Mouse (Mus musculus): ENCODE data around the gene Golga5.
"Not testable (repeated sequence)": the region's sequence is repeated elsewhere in the genome, so short reads cannot be mapped to it uniquely, and the experiment has no call there.

The Golga5 gene

GRCm38 (mm10) chr12:102450437-102450836, 18.5 kb upstream of the Golga5 start:
- no peak for DNase-seq (ENCODE audit: low spot score)

- no peak for DNase-seq (ENCODE audit: low spot score)
These were observed 17.6 kb upstream of the Golga5 start for GRCm38 (mm10) chr12:102451126-102451851.

GRCm38 (mm10) chr12:102453581-102453980, 15.4 kb upstream of the Golga5 start:
- no peak for DNase-seq (ENCODE audit: low spot score)

GRCm38 (mm10) chr12:102456467-102457193, 12.3 kb upstream of the Golga5 start:
- no peak for DNase-seq (ENCODE audit: low spot score)

- DNase-seq (ENCODE audit: low spot score): no peak
These were observed 8.9 kb upstream of the Golga5 start for GRCm38 (mm10) chr12:102460014-102460413.

GRCm38 (mm10) chr12:102461177-102461576, 7.8 kb upstream of the Golga5 start:
- DNase-seq (ENCODE audit: low spot score): no peak

- no peak for DNase-seq (ENCODE audit: low spot score)
These were observed 4.3 kb upstream of the Golga5 start for GRCm38 (mm10) chr12:102464650-102465049.

- no peak for DNase-seq (ENCODE audit: low spot score)
These were observed 799 bp upstream of the Golga5 start for GRCm38 (mm10) chr12:102468136-102468535.

GRCm38 (mm10) chr12:102474411-102474810, 5.5 kb downstream of the Golga5 start:
- DNase-seq (ENCODE audit: low spot score): no peak

- no peak for DNase-seq (ENCODE audit: low spot score)
These were observed 11.5 kb downstream of the Golga5 start for GRCm38 (mm10) chr12:102480481-102480880.

- DNase-seq (ENCODE audit: low spot score): no peak
These were observed 16.0 kb downstream of the Golga5 start for GRCm38 (mm10) chr12:102484946-102485345.

- DNase-seq (ENCODE audit: low spot score): no peak
These were observed 23.0 kb downstream of the Golga5 start for GRCm38 (mm10) chr12:102491911-102492310.

- not testable (repeated sequence) for DNase-seq (ENCODE audit: low spot score)
These were observed 26.8 kb downstream of the Golga5 start for GRCm38 (mm10) chr12:102495754-102496153.

- no peak for DNase-seq (ENCODE audit: low spot score)
These were observed 29.0 kb downstream of the Golga5 start for GRCm38 (mm10) chr12:102497905-102498304.

GRCm38 (mm10) chr12:102498726-102499125, 29.8 kb downstream of the Golga5 start:
- DNase-seq (ENCODE audit: low spot score): no peak

- DNase-seq (ENCODE audit: low spot score): no peak
These were observed 30.3 kb downstream of the Golga5 start for GRCm38 (mm10) chr12:102499210-102499609.

GRCm38 (mm10) chr12:102499723-102500122, 30.8 kb downstream of the Golga5 start:
- no peak for DNase-seq (ENCODE audit: low spot score)

GRCm38 (mm10) chr12:102501038-102501437, 32.1 kb downstream of the Golga5 start:
- no peak for DNase-seq (ENCODE audit: low spot score)

GRCm38 (mm10) chr12:102501848-102502595, 33.1 kb downstream of the Golga5 start:
- DNase-seq (ENCODE audit: low spot score): no peak

GRCm38 (mm10) chr12:102505131-102505713, 36.3 kb downstream of the Golga5 start:
- no peak for DNase-seq (ENCODE audit: low spot score)

- no peak for DNase-seq (ENCODE audit: low spot score)
These were observed 37.0 kb downstream of the Golga5 start for GRCm38 (mm10) chr12:102505949-102506348.

- no peak for DNase-seq (ENCODE audit: low spot score)
These were observed 42.4 kb downstream of the Golga5 start for GRCm38 (mm10) chr12:102511363-102511762.
